Mouse (Mus musculus) forebrain, embryonic 11.5 days (tissue): ENCODE data around the gene Itgb4. TPM values are rescaled to one million over a fixed set of nuclear protein-coding genes. Genes with fewer than 3 reads are reported as not detected.

ENCODE experiments used
- ATAC-seq: fragments of 200-750 bp; cut with Nextera tagmentation; replicated peaks from 2 replicates; pipeline ENCODE4 v1.8.0; 2017; ENCODE audit warnings: moderate TSS enrichment; ENCODE audit not compliant: low FRiP score
- DNase-seq: peaks from one replicate; pipeline ENCODE4 v3.0.0-alpha.2; 2017; ENCODE audit warnings: low spot score
- H3K27ac ChIP-seq: fragments of 300-500 bp; sonication (generic); 2 replicates; pipeline ENCODE4 v1.5.1; 2014; ENCODE audit warnings: low read depth, low read length
- H3K27me3 ChIP-seq: fragments of 300-500 bp; sonication (generic); 2 replicates; pipeline ENCODE4 v1.6.1; 2014; ENCODE audit warnings: mild to moderate bottlenecking, low read length, mixed read lengths; ENCODE audit not compliant: control insufficient read depth, insufficient read depth
- H3K36me3 ChIP-seq: fragments of 300-500 bp; sonication (generic); 2 replicates; pipeline ENCODE4 v1.6.1; 2014; ENCODE audit warnings: mild to moderate bottlenecking, low read length, moderate library complexity, mixed read lengths; ENCODE audit not compliant: control insufficient read depth, insufficient read depth
- H3K4me1 ChIP-seq: fragments of 300-500 bp; sonication (generic); replicated peaks from 2 replicates; pipeline ENCODE4 v1.6.1; 2014; ENCODE audit warnings: low read length, mixed read lengths; ENCODE audit not compliant: control insufficient read depth, insufficient read depth
- H3K4me2 ChIP-seq: fragments of 300-500 bp; sonication (generic); 2 replicates; pipeline ENCODE4 v1.6.1; 2014; ENCODE audit warnings: low read depth, mild to moderate bottlenecking, low read length, moderate library complexity, mixed read lengths; ENCODE audit not compliant: severe bottlenecking
- H3K4me3 ChIP-seq: fragments of 300-500 bp; sonication (generic); 2 replicates; pipeline ENCODE4 v1.5.1; 2014; ENCODE audit warnings: low read depth, low read length
- H3K9ac ChIP-seq: fragments of 300-500 bp; sonication (generic); 2 replicates; pipeline ENCODE4 v1.6.1; 2014; ENCODE audit warnings: low read length
- H3K9me3 ChIP-seq: fragments of 300-500 bp; sonication (generic); 2 replicates; pipeline ENCODE4 v1.6.1; 2016; ENCODE audit warnings: low read length, mixed read lengths; ENCODE audit not compliant: control insufficient read depth
- WGBS: fragments of 180-500 bp; shearing (Covaris S2); extraction: QIAGEN DNeasy Blood & Tissue Kit; methylation state at CpG from one replicate; pipeline ENCODE4 v1.1.7; 2014; 5-methylcytosine and 5-hydroxymethylcytosine counted together
- polyA plus RNA-seq: library from polyadenylated mRNA; unstranded; fragments of >200 nt; fragmentation: Nextera tagmentation; extraction: Ambion mirVana; gene quantifications from 2 replicates; pipeline ENCODE4 v1.2.1, GENCODE M21; 2014

Itgb4 gene
- polyA plus RNA-seq, 1 experiment from 2014 or later = 0.57 TPM

DNA sequence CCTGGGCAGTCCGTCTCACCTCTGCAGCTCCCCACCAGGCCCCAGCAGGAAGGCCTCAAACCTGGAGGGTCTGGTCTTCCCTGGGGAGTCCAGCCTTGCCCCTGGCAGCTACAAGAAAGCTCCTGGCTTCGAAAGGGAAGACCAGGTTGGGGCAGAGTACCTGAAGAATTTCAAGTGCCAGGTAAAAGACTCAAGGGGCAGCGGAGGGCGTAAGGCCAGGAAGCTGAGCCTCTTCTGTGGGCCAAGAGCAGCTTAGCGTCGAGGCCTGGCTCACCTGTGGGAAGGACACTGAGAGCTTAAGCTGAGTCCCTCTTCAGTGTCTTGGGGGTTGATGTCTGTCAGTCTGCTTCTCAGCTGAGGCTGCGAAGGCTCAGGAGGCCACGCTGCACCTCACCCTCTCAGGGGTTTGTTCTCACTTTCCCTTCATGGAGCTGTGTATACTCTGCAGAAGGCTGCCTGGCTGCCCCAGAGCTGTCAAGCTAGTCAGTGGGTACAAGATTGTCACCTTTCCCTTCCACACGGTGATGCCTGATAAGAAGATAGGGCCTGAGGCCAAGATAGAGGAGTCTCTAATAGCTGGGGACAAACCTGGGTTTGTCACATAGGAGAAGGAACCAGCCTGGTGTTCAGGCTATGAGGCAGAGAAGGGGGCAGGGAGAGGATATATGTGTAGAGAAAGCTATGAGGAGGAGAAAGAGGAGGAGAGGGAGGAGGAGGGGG is 79.2 kb downstream of the Itgb4 start:
- Histone ChIP-seq H3K4me2 (no peak overlapping the region), H3K9ac (no peak overlapping the region), H3K27me3 (no peaks in the 10 kb centered on the region), H3K4me1 (no peaks in the 10 kb centered on the region), H3K9me3 (no peaks in the 10 kb centered on the region), H3K4me3 (no peak overlapping the region), H3K36me3 (peaks cover 35% of the 10 kb centered on the region), H3K27ac (no peak overlapping the region)
- WGBS = 94% methylated on average over 9 of the region's 9 CpGs
- no peak for ATAC-seq
- no peak for DNase-seq

DNA sequence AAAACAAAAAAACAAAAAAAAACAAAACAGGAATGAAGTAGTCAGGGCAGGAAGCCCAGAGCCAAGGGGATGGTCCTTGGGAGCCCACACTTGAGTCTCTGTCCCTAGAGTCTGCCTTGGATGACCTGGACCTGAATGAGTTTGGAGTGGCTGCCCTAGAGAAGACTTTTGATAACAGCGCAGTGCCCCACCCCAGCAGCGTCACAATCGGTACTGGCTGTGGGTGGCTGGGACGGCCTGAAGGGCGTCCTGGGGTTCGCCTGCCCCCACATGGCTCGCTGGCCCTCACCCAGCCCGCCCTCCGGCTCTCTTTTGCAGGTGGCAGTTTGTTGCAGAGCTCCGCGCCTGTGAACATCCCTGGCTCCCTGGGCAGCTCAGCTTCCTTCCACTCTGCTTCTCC is 81.4 kb downstream of the Itgb4 start:
- DNase-seq (no peak), ATAC-seq (no peak)
- no peak overlapping the region for H3K9ac ChIP-seq
- H3K27ac ChIP-seq = no peak overlapping the region
- no peaks in the 10 kb centered on the region for H3K4me1 ChIP-seq
- H3K36me3 ChIP-seq = peaks cover 26% of the 10 kb centered on the region
- H3K4me3 ChIP-seq = no peak overlapping the region
- no peak overlapping the region for H3K4me2 ChIP-seq
- 96% methylated on average over 11 of the region's 11 CpGs for WGBS
- H3K9me3 ChIP-seq = no peaks in the 10 kb centered on the region
- H3K27me3 ChIP-seq = no peaks in the 10 kb centered on the region

DNA sequence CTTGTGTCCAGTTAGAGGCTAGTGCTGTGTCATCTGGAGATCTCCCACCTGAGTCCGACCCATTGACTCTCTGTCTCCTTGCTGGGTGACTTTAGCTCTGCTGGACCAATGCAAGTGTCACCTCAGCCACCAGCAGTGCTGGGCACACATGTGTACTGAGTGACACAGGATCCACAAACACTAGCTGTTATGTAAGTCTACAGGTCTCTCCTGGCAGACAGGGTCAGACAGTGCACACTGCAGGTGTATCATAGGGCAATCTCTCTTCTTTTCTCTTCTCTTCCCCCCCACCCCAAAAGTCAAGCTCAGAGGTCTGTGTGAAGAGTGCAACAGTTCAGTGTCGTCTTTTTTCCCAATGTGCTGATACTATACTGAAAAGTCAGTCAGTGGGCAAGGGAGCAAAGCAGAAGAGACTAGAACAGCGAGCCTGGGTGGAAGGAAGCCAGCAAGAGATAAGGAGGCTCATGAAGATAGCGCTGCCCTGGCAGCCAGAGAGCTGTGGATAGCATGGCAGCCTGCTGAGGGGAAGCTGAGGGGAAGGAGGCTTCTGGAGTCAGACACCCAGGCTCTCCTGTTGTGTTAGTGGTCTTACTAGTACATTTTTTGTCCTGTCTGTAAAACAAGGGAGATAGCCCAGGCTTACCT is 82.8 kb downstream of the Itgb4 start:
- 86% methylated on average over 4 of the region's 4 CpGs for WGBS
- Histone ChIP-seq H3K4me3 (no peak overlapping the region), H3K27ac (no peak overlapping the region), H3K9me3 (no peaks in the 10 kb centered on the region), H3K9ac (no peak overlapping the region), H3K27me3 (no peaks in the 10 kb centered on the region), H3K4me1 (no peaks in the 10 kb centered on the region), H3K36me3 (peaks cover 21% of the 10 kb centered on the region), H3K4me2 (no peak overlapping the region)
- DNase-seq (no peak), ATAC-seq (no peak)

Other genes starting within 250 kb of the Itgb4 start
- 25.9 and 28.9 TPM in 2 replicates for gene Tmem94, start 209.3 kb upstream of the Itgb4 start, polyA plus RNA-seq
- 20.4 and 21.2 TPM in 2 replicates for gene Caskin2, start 161.1 kb upstream of the Itgb4 start, polyA plus RNA-seq
- 29.4 and 33.4 TPM in 2 replicates for gene Tsen54, start 160.0 kb upstream of the Itgb4 start, polyA plus RNA-seq
- 3.9 and 5.5 TPM in 2 replicates for gene Llgl2, start 150.7 kb upstream of the Itgb4 start, polyA plus RNA-seq
- gene Myo15b, start 116.3 kb upstream of the Itgb4 start, polyA plus RNA-seq = 0.16 TPM in 1 of 2 replicates, not detected in the other
- gene Smim5, start 74.7 kb upstream of the Itgb4 start, polyA plus RNA-seq = 2.0 and 2.6 TPM in 2 replicates
- gene Smim6, start 62.7 kb upstream of the Itgb4 start, polyA plus RNA-seq = 0.72 and 0.95 TPM in 2 replicates
- gene Sap30bp, start 41.4 kb upstream of the Itgb4 start, polyA plus RNA-seq = 55.2 and 56.3 TPM in 2 replicates
- 28.3 and 35.6 TPM in 2 replicates for gene Recql5, start 41.2 kb upstream of the Itgb4 start, polyA plus RNA-seq
- gene Galk1, start 38.0 kb downstream of the Itgb4 start, polyA plus RNA-seq = 142 and 151 TPM in 2 replicates
- 1,836 and 1,931 TPM in 2 replicates for gene H3f3b, start 53.3 kb downstream of the Itgb4 start, polyA plus RNA-seq
- gene Unk, start 55.6 kb downstream of the Itgb4 start, polyA plus RNA-seq = 40.7 and 48.5 TPM in 2 replicates
- gene Unc13d, start 103.3 kb downstream of the Itgb4 start, polyA plus RNA-seq = 1.6 and 2.2 TPM in 2 replicates
- 100.0 and 111 TPM in 2 replicates for gene Wbp2, start 112.3 kb downstream of the Itgb4 start, polyA plus RNA-seq
- gene Trim47, start 152.5 kb downstream of the Itgb4 start, polyA plus RNA-seq = 3.4 and 3.8 TPM in 2 replicates
- gene Trim65, start 156.4 kb downstream of the Itgb4 start, polyA plus RNA-seq = 1.8 and 1.9 TPM in 2 replicates
- gene Mrpl38, start 164.2 kb downstream of the Itgb4 start, polyA plus RNA-seq = 98.0 and 109 TPM in 2 replicates
- 52.8 and 60.3 TPM in 2 replicates for gene Fbf1, start 193.5 kb downstream of the Itgb4 start, polyA plus RNA-seq
- gene Ten1, start 224.1 kb downstream of the Itgb4 start, polyA plus RNA-seq = 48.5 and 55.4 TPM in 2 replicates
- gene Acox1, start 224.3 kb downstream of the Itgb4 start, polyA plus RNA-seq = 28.0 and 30.2 TPM in 2 replicates